Mouse (Mus musculus): ENCODE data around the gene Rasgef1b.

Gene Rasgef1b

DNA sequence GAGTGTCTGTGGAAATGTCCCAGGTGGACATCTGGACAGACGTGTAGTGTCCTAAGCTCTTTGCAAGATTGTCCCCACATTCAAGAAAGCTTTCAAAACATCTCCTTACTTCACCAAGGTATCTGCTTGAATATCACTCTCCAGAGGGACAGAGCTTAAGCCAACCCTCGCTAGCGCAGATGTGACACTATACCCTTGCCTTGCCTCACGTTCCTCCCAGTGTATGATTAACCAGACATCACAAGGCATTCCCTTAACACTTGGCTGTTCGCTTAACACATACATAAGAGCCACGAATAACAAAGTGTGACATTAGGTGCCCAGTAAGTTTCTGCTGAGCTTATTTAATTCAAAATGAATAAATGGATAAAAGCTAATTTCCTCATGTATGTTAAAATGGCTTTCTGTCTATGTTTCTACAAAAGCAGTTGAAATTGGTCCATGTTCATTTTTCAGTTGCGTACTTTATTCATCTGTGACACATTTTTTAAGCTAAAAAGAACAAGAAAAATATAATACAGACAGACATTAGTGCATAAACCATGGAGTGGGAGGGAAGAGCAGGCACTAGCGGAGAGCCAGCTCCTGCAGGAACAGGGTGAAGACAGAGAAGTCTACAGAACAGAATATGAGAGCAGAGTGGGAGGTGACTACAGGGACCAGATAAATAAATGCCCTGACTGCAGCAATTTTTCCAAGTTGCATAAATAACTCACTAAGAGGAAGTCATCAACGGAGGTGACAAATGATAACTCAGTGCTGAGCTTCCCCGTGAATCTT is 126.4 kb downstream of the Rasgef1b start:
- no peak for DNase-seq (ENCODE audit: low spot score)

DNA sequence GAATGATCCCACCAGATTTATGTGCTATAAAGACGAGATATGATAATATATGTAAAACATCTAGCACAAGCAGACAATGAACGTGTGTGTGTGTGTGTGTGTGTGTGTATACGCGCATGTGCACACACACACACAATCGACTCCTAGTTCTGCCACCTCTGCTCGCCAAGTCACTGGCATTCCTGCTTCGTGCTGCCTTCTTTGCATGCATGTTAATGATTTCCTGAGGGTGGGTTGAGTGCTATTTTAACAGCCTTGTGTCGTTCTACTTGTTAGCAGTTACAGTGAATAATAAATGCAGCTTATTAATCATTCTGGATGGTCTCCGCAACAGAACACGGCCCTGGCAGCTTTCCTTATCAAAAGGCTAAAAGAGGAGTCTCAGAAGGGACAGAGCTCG is 129.5 kb downstream of the Rasgef1b start:
- DNase-seq (ENCODE audit: low spot score) = no peak

DNA sequence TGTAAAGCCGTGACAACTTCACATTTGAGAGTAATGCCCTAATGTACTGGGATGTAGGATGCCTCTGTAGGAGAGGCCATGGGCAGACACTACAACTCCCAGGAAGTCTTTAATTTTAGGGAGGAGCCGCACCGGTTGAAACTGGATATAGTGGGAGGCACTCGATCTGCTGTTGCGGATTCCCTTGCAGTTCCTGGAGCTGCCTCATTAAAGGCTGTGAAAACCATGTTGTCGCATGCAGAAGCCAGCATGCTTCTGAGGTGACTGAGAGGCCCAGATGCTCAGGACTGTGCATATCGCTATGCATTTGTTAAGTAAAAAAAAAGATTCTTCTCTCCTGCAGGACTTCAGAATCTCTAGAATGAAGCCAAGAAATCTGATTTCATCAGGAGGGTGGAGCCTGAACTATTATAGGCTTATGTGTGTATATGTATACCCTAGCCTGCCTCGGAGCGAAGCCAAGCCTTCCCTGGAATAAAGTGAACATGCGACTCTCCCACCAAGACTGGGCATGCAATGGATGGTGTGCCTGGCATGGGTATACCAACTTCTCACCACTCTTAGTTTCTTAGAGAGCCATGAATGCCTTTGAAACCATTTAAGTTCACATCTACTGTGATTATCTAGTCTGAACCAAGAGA is 130.3 kb downstream of the Rasgef1b start:
- DNase-seq (ENCODE audit: low spot score) = no peak

DNA sequence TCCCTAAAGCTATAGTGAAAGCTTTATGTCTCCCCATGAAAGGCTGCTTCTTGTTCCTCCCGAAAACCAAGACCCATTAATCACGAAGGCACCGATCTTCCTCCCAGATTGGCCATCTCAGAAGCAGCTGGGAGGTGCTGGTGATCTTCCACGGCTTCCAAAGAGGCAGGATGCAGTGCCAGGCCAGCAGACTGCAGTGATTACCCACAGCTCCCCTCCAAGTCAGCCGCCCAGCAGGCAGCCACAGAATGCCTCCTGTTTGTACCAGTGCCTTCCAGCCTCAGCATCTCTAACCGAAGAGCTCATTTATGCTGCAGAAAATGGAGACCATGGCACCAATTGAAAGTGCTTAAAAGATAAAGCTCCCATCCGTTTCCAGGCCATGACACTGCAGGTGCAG is 131.2 kb downstream of the Rasgef1b start:
- no peak for DNase-seq (ENCODE audit: low spot score)

DNA sequence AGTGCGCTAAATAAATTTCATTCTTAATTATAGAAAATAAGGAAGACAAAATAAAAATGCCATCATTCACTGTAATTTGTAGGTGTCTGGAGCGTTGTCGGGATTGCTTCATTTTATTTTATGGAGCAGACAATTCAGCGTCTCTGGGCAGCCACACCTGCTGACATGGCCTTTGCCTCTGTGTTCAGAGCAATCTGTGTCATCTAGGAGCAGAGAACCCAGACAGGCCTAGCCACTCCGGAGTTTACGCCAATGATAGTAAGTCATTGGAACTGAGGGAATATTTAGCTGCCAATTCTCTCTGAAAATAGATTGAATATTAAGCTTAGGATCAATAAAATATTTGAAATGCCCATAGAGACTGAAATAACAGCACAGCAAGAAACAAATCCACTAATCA is 137.5 kb downstream of the Rasgef1b start:
- no peak for DNase-seq (ENCODE audit: low spot score)

DNA sequence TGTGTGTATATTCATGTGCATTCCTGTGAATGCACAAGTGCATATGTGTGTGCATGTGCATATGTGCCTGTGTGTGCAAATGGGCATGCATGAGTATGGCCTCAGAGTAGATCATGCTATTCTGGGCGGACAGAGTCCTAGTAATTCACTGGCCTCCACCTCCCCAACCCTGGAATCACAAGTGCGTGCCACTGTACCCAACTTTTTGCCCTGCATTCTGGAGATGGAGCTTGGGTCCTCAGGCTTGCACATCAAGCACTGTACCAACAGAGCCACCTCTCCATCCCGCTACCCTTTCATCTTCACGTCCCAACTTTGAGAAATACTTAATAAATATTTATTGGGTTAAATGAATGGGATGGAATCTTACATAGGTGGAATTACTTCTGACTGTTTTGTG is 138.3 kb downstream of the Rasgef1b start:
- DNase-seq (ENCODE audit: low spot score) = no peak

DNA sequence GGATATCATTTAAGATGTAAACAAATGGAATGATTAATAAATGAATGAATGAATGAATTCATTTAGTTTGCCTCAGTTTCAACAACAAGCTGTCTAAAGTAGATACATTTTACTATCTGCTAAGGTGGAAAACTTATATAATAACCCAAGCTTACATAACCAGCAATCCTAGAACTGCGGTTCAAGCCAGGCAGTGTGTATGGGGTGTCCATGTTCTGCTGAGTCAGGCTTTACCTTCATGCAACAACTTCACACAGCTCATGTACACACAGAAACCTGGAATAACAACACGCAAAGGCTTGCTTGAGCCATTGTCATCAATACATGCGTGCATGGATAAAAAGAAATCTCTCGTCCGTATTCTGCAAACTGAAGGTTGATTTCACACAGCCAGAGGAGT is 140.9 kb downstream of the Rasgef1b start:
- DNase-seq (ENCODE audit: low spot score) = no peak

DNA sequence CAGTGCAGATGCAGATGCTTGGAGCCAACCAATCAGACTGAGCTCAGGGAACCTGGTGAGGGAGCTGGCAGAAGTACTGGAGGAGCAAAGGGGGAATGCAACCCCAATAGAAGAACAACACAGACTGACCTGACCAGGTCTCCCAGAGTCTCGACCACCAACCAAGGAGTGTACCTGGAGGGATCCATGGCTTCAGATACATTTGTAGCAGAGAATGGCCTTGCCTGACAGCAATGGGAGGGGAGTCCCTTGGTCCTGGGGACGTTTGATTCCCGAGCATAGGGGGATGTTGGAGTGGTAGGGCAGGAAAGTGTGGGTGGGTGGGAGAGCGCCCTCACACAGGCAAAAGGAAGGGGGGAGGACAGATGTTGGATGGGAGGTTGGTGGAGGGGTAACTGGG is 141.3 kb downstream of the Rasgef1b start:
- no peak for DNase-seq (ENCODE audit: low spot score)

DNA sequence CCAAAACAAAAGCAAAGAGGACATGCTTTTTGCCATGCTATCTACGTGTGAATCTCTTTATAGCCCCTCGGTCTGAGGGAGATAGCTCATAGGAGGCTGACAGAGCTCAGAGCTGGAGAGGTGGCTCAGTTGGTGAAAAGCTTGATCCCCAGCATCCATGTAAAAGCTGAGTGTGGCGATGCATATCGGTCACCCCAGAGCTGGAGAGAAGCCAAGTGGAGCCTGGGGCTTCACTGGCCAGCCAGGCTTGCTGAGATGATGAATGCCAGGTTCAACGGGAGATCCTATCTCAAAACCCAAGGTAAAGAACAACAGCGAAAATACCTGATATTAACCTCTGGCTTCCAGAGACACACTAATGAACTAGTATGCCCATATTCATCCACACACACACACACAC is 142.6 kb downstream of the Rasgef1b start:
- DNase-seq (ENCODE audit: low spot score) = no peak

DNA sequence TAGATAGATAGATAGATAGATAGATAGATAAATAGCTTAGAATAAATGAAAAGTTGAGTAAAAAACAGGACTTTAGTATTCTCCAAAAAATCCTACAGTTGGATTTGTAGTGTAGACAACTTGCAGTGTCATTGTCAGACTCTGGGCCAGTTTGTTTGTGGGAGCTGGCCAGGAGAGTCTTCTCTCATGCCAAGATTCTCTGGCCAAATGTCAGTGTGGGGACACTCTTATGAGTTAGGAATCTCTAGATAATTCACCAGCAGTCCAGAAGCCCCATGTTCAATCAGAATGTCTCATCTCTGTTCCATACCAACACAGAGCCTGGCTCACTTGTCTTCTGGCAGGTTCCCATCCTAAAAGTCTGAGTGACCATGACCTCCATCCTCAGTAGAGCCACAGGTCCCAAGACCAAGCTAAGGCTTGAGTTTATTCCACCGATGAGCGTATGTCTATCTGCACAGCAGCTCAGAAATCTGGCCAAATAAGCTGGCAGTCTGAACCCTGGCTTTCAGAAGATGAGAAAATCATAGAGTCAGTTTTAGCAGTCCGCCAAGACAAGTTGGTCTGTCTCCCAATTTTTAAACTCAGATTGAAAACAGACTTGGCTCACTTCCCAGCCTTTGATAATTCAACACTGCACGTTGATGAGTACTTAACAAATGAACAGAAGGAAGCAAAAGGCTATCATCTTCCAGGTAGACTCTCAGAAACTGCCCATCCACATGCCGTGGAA is 143.5 kb downstream of the Rasgef1b start:
- DNase-seq (ENCODE audit: low spot score) = no peak

DNA sequence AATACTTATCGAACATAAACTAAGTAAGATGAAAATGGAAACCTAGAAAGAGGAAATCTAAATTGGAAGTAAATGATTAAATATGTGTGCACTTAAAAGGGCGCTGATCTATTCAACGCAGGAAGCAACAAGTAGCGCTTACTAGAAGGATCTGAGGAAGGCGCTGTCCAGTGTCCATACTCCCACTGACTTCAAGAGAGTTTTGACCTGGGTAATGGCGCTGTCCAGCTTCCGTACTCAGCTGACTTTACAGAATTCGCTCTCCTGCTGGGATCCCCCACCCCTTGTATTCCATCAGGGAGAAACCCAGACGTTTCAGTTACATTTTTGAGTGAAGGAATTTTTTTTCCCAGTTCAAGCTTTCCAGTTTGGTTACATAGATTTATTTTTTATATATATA is 144.6 kb downstream of the Rasgef1b start:
- DNase-seq (ENCODE audit: low spot score) = no peak

DNA sequence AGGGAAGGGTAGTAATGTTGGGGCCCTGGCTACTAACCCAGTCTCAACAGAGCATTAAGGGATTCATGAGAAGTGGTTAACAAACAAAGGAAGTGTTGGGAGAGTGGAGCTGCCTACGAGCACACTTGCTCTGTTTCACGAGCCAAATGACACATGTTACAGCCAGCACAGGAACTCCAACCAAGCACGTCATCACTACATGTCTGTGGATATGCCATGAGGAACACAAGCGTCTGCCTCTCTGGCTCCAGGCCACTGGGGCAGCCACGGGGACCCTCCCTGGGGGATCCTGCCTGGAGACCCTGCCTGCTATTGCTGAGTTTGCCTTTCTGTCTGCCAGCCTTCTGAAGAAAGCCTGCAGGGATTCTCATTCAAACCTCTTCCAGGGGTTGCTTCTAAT is 146.8 kb downstream of the Rasgef1b start:
- no peak for DNase-seq (ENCODE audit: low spot score)

DNA sequence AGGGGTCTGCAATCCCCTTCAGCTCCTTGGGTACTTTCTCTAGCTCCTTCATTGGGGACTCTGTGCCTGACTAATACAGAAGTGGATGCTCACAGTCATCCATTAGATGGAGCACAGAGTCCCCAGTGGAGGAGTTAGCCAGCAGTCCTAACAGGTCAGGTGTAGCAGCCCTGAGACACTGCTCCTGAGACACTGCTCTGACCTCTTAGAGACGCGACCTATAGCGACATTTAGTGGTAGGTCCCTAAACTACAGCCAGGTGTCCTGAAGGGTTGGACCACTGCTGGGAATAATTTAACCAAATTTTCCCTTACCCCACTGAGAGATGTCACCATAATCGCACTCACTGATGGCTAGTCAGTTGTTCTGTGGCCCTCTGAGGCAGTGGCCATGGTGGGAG is 150.2 kb downstream of the Rasgef1b start:
- DNase-seq (ENCODE audit: low spot score) = peak; percentile 78

DNA sequence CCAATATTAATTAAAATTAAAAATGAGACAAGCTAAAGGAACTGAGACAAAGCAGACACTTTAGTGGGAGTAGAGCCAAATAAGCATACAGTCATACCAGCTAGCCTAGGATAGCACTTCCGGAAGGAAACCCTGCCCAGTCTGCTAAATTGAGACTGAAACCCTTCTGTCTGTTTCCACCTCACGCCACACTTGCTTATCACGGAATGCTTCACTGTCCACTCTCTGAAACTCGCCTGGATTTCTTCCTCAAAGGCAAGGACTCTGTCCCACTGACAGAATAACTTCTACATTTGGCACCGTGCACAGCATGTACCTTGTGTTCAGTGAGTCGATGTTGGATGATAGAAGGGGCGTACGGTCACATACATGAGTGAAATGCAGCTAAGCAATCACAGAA is 153.0 kb downstream of the Rasgef1b start:
- DNase-seq (ENCODE audit: low spot score) = no peak

DNA sequence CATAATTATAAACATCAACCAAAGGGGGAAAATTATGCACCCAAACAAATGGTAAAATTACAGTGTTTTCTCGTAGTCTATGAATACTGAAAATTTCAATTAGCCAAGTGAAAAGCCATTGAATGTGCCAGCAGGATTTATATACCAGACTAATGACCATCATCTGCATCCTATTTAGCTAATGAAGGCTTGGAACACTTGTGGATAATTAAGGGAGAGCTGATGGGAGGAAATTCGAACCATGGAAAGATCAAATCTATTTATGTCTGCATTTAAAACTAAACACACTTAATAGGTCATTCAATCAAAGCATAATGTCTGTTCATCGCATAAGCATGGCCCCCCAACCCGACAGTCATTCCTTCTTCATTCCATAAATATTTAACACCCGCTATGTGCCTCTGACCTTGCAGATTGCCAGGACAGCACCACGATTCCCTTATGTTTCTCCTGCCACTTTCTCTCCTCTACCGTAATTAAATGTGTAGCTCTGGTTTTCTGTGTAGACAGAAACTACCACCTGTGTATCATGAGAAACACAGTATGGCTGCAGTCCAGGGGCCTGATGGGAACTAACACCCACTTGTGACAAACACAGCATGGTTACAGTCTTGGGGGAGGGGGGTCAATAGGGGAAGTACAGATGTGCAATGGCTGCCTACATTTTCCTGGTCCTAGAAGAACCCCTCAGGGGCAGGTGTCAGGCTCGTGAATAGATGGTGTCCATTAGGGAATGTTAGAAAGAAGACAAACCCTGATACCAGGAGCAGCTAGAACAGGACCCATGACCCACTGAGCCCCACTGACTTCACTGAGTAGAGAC is 164.2 kb downstream of the Rasgef1b start:
- DNase-seq (ENCODE audit: low spot score) = no peak

DNA sequence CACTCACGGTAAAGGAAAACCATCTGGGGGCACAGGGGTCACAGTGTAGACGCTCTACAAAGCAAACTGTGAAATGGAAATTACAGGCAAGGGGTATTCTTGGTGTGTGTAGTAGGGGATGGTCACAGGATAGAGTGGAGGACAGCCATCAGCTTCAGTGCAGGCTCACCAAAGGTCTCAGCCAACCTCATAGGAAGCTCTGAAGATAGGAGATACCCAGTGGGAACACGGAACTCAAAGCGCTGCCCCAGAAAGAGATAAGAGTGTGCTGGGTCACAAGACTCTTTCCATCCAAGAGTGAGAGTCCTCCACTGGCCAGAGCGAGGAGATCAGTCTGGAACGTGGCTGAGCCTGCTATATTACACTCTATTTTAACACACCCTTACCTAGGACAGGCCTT is 166.8 kb downstream of the Rasgef1b start:
- no peak for DNase-seq (ENCODE audit: low spot score)

DNA sequence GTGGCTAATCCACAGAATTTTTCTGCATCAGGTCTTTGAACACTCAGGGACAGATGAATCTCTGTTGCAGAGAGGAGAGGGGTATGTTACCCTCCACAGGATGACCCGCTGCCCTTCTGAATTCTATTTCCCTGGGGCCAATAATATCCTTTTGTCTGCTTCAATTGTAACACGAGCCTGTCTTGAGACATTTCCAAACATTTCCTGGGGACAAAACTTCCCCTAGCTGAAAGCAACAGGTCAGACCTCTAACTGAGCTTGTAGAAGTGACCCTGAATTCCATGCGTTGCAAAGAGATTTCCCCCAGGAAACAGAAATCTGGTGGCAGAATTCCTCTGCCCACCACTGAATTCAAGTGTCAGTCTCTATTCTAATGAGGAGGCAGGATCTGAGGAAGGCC is 169.1 kb downstream of the Rasgef1b start:
- no peak for DNase-seq (ENCODE audit: low spot score)

DNA sequence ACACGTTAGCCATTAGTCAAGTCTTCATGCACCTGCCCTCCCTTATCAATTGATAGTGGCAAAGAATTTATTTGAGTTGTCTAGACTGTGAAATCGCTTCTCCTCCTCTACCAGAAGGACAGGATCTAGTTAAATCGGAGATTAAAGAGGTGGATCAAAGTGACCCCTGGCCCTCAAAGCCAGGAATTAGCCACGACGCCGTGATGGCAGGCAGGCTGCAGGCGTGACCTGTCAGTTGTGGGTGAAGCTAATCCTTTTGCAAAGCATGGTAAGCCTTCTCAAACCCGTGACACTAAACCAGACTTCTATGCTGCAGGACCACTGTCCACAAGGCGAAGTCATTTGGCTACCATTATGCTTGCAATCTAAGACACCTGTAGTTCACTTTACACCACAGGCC is 170.6 kb downstream of the Rasgef1b start:
- no peak for DNase-seq (ENCODE audit: low spot score)

DNA sequence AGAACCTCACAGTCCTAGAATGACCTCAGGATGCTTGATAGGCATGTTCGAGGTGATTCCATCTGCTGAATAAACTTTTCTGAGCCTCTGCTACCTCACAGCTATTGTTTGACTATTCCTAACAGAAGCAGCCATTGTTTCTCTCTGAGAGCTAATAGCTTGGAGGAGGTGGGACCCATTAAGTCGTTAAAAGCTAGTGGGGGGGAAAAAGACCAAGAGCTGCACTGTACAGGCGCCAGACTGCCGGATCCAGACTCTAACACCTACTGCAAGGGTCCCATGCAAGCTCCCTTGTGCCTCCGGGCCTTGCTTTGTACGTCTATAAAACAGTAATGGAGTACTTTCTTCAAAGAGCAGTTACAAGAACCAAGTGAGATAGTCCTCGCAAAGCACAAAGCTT is 176.2 kb downstream of the Rasgef1b start:
- no peak for DNase-seq (ENCODE audit: low spot score)

DNA sequence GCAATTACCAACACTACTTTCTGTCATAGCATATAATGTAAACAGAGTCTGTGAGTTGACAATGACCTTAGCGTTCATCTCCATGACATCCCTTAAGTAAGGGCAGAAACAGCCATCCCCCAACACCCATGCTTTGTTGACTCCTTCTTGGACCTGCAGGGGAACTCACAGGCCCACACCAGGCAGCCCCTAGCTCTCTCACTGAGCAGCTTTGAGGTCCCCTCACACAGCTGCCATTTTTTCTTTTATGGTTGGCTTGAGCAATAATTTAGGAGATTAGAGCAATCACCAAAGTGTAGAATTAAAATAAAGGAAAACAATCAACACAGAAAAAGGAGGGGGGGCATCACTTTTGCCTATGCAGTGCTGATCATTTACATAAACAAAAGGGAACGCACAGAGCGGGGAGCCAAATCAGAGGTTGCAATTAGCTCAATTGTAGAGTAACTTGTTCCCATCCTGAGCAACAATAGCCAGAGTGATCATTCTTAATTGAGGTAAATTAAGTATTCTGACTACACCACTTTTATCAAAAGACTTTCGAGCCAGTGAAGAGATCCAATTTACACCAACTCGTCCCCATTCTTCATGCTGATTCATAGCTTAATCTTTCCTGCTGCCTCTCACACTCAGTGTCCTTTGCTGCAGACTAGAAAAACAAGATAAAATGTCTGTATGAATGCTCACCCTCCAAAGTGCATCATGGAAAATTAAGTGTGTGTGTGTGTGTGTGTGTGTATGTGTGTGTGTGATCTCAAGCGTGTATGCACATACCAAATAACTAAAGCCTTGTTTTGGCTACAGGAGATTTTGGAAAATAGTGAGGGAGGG is 184.0 kb downstream of the Rasgef1b start:
- no peak for DNase-seq (ENCODE audit: low spot score)

DNA sequence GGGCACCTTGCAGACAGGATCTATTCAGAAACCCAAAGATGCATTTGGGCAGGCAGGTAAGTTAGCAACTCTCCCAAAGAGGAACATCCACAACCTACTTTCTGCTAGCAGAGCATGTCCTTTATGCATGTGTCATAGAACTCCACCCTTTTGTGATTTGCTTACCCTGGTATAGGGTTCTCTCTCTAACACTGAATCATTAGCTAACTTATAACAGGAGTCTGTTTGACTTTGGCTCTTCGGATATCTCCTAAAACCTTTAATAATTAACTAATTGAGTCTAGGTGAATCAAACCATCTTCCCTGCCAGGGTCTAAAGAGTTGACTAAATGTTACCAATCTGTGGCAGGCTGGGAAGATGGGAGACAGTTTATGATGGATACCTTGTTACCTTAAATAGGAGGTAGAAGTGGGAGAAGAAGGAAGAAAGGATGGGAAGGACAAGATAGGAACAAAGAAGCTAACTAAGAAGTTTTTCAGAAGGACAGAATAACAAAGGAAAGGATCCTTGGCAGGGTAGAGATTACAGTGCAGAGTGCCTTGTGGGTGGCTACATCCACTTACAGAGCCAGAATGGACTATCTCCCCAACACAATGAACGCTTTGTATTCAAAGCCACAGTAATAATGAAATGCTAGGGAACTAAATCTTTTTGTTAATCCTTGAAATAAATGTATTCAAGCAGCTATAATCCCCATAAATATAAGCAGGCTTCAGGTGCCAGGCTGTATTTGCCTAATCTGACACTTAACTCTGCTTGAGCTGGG is 186.7 kb downstream of the Rasgef1b start:
- no peak for DNase-seq (ENCODE audit: low spot score)
